Mouse (Mus musculus): ENCODE results near the gene Nhlrc4.

Gene Nhlrc4

GRCm38 (mm10) chr17:25934526-25934925 is 10.2 kb downstream of the Nhlrc4 start:
- no peak for DNase-seq (ENCODE audit: extremely low read depth, low read depth, low spot score)

- DNase-seq (ENCODE audit: extremely low read depth, low read depth, low spot score), result no peak
These were observed 19.4 kb downstream of the Nhlrc4 start for GRCm38 (mm10) chr17:25925348-25925747.

GRCm38 (mm10) chr17:25922120-25922519 is 22.6 kb downstream of the Nhlrc4 start:
- no peak for DNase-seq (ENCODE audit: extremely low read depth, low read depth, low spot score)

- peak; percentile 100 for DNase-seq (ENCODE audit: extremely low read depth, low read depth, low spot score)
These were observed 24.7 kb downstream of the Nhlrc4 start for GRCm38 (mm10) chr17:25919786-25920642.

- DNase-seq (ENCODE audit: extremely low read depth, low read depth, low spot score), result no peak
These were observed 25.5 kb downstream of the Nhlrc4 start, which contains the start of gene Rab40c for GRCm38 (mm10) chr17:25919144-25919785. Gene Rab40c (minus strand): TSS chr17:25919727.

GRCm38 (mm10) chr17:25918037-25918750 is 26.6 kb downstream of the Nhlrc4 start:
- no peak for DNase-seq (ENCODE audit: extremely low read depth, low read depth, low spot score)

GRCm38 (mm10) chr17:25916931-25917647 is 27.7 kb downstream of the Nhlrc4 start:
- no peak for DNase-seq (ENCODE audit: extremely low read depth, low read depth, low spot score)

- DNase-seq (ENCODE audit: extremely low read depth, low read depth, low spot score), result no peak
These were observed 30.5 kb downstream of the Nhlrc4 start for GRCm38 (mm10) chr17:25914295-25914694.

- DNase-seq (ENCODE audit: extremely low read depth, low read depth, low spot score), result no peak
These were observed 30.9 kb downstream of the Nhlrc4 start for GRCm38 (mm10) chr17:25913877-25914275.

- DNase-seq (ENCODE audit: extremely low read depth, low read depth, low spot score), result no peak
These were observed 31.4 kb downstream of the Nhlrc4 start for GRCm38 (mm10) chr17:25913186-25913876.

- DNase-seq (ENCODE audit: extremely low read depth, low read depth, low spot score), result no peak
These were observed 32.9 kb downstream of the Nhlrc4 start for GRCm38 (mm10) chr17:25911816-25912215.

- no peak for DNase-seq (ENCODE audit: extremely low read depth, low read depth, low spot score)
These were observed 37.1 kb downstream of the Nhlrc4 start for GRCm38 (mm10) chr17:25907640-25908039.

GRCm38 (mm10) chr17:25903061-25903460 is 41.7 kb downstream of the Nhlrc4 start:
- no peak for DNase-seq (ENCODE audit: extremely low read depth, low read depth, low spot score)

- no peak for DNase-seq (ENCODE audit: extremely low read depth, low read depth, low spot score)
These were observed 44.6 kb downstream of the Nhlrc4 start for GRCm38 (mm10) chr17:25900193-25900592.

GRCm38 (mm10) chr17:25895891-25896290 is 48.9 kb downstream of the Nhlrc4 start:
- no peak for DNase-seq (ENCODE audit: extremely low read depth, low read depth, low spot score)

GRCm38 (mm10) chr17:25895415-25895814 is 49.3 kb downstream of the Nhlrc4 start:
- no peak for DNase-seq (ENCODE audit: extremely low read depth, low read depth, low spot score)

GRCm38 (mm10) chr17:25893975-25894617 is 50.7 kb downstream of the Nhlrc4 start:
- no peak for DNase-seq (ENCODE audit: extremely low read depth, low read depth, low spot score)

Measured in fat pad, adult 2 months (tissue).